Mouse (Mus musculus): ENCODE measurements around the gene Kdelr3.

Kdelr3 gene

GRCm38 (mm10) chr15:79575543-79576222, 59.5 kb downstream of the Kdelr3 start:
- no peak for DNase-seq (ENCODE audit: low read depth, low spot score)

GRCm38 (mm10) chr15:79576947-79577346, 60.7 kb downstream of the Kdelr3 start:
- no peak for DNase-seq (ENCODE audit: low read depth, low spot score)
